Mouse (Mus musculus) MEL (cell line): ENCODE measurements around the gene Ostf1.

Source experiments
- POLR2A ChIP-seq, 2 experiments: IDR thresholded peaks; 2 replicates each; pipeline ENCODE4 v1.6.1; 2011 to 2012; ENCODE audit warnings: low read length in 2 of 2, mild to moderate bottlenecking in 2 of 2, control low read depth in 1 of 2, improper control_type of control experiment in 1 of 2, low read depth in 1 of 2, moderate library complexity in 1 of 2; ENCODE audit not compliant: control insufficient read depth in 1 of 2, insufficient read depth in 1 of 2, poor library complexity in 1 of 2
- RAD21 ChIP-seq: IDR thresholded peaks from 2 replicates; pipeline ENCODE4 v1.6.1; 2011; ENCODE audit warnings: mild to moderate bottlenecking, low read depth, low read length, improper control_type of control experiment

GRCm38 (mm10) chr19:18614337-18614736, 17.3 kb downstream of the Ostf1 start:
- TF ChIP-seq POLR2A (IDR thresholded peaks at IDR 0.05; ENCODE audit: control insufficient read depth in 1 of 2, insufficient read depth in 1 of 2, low read depth in 1 of 2, low read length in 2 of 2, poor library complexity in 1 of 2) = no peak
- TF ChIP-seq RAD21 = no peak
